Mouse (Mus musculus): ENCODE data around the gene Ntsr1.

Ntsr1 gene

DNA sequence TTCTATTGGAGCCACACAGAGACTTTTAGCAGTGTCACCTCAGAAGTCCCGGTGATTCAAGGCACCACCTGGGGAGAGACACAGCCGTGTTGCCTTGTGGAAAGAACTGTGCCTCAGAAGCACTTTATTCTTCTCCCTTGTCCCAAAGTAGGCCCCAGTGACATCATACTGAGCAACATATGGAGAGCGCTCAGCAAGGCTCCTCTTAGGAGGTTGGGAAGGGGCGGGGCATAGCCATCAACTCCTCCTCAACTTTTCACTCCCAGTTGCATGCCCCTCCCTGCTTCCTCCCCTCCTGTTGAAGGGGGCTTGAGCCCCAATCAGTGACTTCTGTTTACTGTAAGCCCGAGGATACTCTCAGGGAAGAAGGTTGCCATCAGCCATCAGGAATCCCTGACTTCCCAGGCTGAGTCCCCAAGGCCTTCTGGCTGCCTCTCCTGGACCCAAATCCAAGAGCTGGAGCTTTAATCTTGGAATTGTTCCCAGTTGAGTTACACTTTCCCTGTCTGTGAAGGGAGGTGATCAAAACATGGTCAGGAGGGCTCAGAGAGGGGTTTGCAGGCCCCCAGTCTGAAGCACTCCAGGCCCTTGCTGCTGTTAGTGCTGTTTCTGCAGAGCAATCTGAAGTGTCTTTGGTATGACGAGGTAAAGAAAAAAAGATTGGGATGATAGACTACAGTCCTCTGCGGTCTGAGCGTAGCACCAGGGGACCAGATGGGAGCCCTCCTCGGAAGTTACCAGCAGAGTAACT, 1.6 kb downstream of the Ntsr1 start:
- ATAC-seq (ENCODE audit: insufficient number of reproducible peaks, low FRiP score, low TSS enrichment), result no peak

- ATAC-seq (ENCODE audit: insufficient number of reproducible peaks, low FRiP score, low TSS enrichment), result no peak
These were observed 6.5 kb downstream of the Ntsr1 start for GRCm38 (mm10) chr2:180506281-180506680.

- ATAC-seq (ENCODE audit: insufficient number of reproducible peaks, low FRiP score, low TSS enrichment), result no peak
These were observed 8.8 kb downstream of the Ntsr1 start for GRCm38 (mm10) chr2:180508455-180509115.

DNA sequence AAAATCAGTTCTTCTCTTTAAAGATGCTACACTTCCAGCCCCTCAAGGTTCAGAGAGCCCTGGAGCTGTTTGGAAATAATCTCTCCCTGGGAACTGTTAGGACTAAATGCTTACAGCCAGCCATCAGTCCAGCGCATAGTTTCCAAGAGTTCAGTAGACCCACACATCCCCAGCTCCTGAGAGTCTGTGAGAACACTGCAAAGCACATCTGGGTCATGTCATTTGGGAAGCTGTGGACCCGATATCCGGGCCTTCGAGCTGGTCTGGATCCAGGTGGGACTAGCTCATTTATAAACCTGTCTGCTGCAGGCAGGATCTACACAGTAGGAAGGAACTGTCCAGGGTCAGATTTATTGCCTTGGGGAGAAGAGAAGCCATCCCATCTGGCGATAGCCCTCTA, 11.1 kb downstream of the Ntsr1 start:
- no peak for ATAC-seq (ENCODE audit: insufficient number of reproducible peaks, low FRiP score, low TSS enrichment)

DNA sequence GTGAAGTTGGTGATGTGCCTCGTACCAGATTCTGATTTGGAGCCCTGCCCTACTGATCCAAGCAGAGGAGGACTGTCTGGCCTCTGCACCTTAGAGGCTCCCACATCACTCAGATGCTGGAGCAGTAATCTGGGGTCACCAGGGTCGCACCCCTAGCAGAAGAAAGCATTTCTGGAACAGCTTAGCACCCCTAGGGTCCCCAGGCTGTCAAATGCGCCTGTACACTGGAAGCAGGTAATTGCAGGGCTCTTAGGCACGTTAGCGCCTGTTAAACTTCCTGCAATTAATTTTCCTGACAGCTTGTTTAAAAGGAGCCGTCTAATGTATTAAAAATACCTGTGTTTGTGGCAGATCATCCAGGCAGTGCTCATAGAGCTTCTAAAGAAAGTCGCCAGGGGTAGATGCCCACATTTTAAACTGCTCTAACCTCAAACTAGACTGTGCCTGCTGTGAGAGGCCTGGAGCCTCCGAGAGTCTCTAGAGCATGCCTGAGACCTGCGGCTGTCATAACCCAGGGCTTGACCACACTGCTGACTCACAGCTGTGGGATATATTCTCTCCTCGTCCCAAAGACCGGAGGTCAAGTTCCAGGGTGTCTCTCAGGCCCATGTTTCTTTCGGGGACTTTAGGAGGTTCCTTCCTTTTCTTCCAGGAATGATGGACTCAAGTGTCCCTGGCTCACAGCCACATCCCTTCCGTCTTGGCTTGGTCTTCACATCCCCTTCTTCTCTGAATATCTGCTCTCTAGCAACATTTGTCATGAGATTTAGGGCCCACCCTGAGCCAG, 12.3 kb downstream of the Ntsr1 start:
- no peak for ATAC-seq (ENCODE audit: insufficient number of reproducible peaks, low FRiP score, low TSS enrichment)

- ATAC-seq (ENCODE audit: insufficient number of reproducible peaks, low FRiP score, low TSS enrichment), result no peak
These were observed 13.2 kb downstream of the Ntsr1 start for GRCm38 (mm10) chr2:180513019-180513418.

DNA sequence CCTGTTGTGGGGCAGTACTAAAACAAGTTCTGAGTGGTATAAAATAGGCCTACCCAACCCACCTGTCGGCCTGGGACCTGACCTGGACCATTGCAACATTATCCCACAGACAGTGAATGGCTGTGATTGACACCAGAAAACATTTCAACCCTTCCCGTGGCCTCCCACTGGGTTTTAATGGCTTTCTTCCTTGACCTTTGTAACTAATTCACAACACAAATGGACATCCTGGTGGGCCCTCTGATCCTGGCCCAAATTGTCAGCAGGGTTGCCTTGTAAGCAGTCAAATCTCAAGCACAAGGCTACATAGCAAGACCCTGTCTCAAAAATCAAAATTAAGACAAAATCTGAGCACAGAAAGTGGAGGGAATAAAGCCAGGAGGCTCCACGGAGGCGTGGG, 14.1 kb downstream of the Ntsr1 start:
- no peak for ATAC-seq (ENCODE audit: insufficient number of reproducible peaks, low FRiP score, low TSS enrichment)

- ATAC-seq (ENCODE audit: insufficient number of reproducible peaks, low FRiP score, low TSS enrichment), result no peak
These were observed 21.9 kb downstream of the Ntsr1 start for GRCm38 (mm10) chr2:180521437-180522221.

GRCm38 (mm10) chr2:180522825-180523224, 23.0 kb downstream of the Ntsr1 start:
- ATAC-seq (ENCODE audit: insufficient number of reproducible peaks, low FRiP score, low TSS enrichment), result no peak

DNA sequence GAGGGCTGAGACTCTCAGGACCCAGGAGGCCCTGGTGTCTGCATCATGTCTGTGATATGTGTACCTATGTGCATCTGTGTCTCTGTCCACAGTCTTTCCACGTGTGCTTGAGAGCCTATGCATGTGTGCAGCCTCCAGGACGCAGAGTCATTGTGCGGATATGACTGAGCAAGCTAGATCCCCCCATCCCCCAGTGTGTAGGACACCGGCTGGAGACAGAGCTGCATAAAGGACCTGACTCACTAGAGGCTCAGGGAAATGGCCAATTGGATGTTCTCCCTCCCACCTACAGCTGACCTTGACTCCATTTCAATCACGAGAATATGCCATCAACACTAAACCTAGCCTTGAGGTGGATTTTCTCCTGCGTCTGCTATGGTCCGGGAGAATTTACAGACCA, 27.7 kb downstream of the Ntsr1 start:
- no peak for ATAC-seq (ENCODE audit: insufficient number of reproducible peaks, low FRiP score, low TSS enrichment)

GRCm38 (mm10) chr2:180527883-180528282, 28.1 kb downstream of the Ntsr1 start:
- no peak for ATAC-seq (ENCODE audit: insufficient number of reproducible peaks, low FRiP score, low TSS enrichment)

- no peak for ATAC-seq (ENCODE audit: insufficient number of reproducible peaks, low FRiP score, low TSS enrichment)
These were observed 30.4 kb downstream of the Ntsr1 start for GRCm38 (mm10) chr2:180530130-180530529.

GRCm38 (mm10) chr2:180530584-180530983, 30.8 kb downstream of the Ntsr1 start:
- ATAC-seq (ENCODE audit: insufficient number of reproducible peaks, low FRiP score, low TSS enrichment), result no peak

DNA sequence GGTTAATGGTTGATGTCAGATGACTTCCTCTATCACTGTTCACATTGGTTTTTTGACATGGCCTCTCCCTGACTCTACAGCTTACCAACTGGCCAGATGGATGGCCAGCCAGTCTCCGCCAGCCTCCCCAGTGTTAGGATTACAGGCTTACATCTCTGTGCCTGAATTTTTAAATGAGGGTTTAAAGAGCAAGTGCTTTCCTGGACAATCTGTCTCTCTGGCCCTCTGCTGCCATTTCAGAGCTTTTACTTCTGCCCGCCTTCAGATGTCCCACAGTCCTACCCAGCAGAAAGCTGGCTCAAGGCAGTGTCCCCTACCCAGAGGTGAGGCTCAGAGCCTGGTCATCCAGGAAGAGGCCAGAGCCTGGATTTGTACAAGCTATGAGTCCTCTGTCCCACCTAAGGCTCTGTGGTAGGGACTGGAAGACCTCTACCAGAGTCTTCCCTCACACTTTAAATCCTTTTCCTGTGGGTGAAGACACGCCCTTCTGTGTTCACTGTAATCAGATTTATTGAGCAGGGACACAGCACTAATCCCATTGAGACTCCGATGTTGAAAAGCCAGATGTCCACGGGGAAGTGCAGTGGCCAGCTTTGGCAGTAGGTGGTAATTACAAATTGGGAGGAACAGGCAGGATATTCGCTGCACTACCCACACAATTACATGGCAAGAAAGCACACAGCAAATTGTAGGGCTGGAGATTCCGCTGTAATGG, 32.1 kb downstream of the Ntsr1 start:
- ATAC-seq (ENCODE audit: insufficient number of reproducible peaks, low FRiP score, low TSS enrichment), result no peak

GRCm38 (mm10) chr2:180532386-180532995, 32.7 kb downstream of the Ntsr1 start:
- no peak for ATAC-seq (ENCODE audit: insufficient number of reproducible peaks, low FRiP score, low TSS enrichment)

- ATAC-seq (ENCODE audit: insufficient number of reproducible peaks, low FRiP score, low TSS enrichment), result no peak
These were observed 33.5 kb downstream of the Ntsr1 start for GRCm38 (mm10) chr2:180533237-180533636.

DNA sequence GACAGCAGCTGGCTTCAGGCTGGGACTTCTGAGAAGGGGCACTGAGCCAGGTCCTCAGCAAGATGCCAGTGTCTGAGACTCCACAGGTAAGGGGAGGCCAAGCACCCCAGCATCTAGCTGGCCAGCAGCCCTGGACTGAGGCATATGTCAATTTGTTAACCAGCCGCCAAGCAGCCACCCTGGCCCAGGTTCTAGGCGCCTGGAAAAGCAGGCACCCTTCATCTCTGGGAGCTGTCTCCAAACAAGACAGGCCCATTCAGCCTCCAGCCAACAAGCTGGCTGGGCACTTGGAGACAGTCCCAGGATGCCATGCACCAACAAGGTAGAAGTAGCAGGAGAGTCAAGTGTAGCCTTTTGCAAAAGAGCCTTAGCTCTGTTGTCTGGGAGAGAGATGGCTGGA, 43.9 kb downstream of the Ntsr1 start:
- ATAC-seq (ENCODE audit: insufficient number of reproducible peaks, low FRiP score, low TSS enrichment), result no peak

DNA sequence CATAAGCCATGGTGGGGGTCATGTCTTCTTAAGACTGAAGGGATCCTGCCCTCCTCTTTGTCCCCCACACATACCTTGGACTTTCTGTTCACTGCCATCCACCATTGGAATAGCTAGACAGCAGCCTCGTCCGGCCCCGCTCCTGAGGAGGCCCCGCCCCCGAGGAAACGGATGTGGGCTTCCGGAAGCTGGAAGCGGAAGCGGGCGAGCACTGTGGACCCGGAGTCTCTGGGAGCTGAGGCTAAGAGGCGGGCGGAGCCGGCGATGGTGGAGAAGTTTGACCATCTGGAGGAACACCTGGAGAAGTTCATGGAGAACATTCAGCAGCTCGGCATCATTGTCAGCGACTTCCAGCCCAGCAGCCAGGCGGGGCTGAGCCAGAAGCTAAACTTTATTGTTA, 45.3 kb downstream of the Ntsr1 start:
- ATAC-seq (ENCODE audit: insufficient number of reproducible peaks, low FRiP score, low TSS enrichment), result no peak

DNA sequence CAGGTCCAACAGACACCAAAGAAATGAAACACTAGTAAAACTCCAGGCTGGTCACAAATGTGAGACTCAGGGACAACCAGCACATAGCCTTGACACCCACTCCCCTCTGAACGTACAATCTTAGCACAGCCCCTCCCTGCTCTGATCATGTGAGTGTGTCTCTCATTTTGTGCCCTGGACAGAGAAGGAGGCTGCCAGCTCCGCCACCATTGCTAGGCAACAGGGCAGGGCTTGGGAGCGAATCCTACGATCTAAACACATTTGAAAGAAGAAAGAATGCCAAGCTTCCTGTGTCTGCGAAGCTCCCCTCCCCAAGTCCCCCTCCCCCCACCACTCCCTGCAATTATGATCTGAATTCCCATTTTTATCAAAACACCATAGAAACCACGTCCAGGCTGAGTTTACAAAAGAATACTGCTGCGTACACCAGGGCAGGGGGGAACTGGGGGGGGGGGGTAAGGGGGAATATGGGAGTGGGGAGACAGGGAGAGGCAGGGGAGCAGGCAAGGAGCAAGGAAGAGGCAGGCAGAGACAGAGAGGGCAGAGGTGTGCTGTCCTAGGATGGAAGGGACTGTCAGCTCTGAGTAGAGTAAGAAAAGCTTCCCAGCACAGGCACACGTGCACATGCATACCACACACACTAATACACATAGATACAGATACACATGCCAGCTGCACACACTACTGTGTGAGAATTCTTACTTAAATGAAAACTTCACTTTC, 47.8 kb downstream of the Ntsr1 start:
- ATAC-seq (ENCODE audit: insufficient number of reproducible peaks, low FRiP score, low TSS enrichment), result no peak

All from cerebellum, adult (tissue).